Mouse (Mus musculus) layer of hippocampus, adult 9-11 months (tissue): ENCODE data around the gene Tmem161a.
A peak's percentile ranks its signal among the peaks of the same experiment; 100 is the strongest.

Source experiments
- DNase-seq: peaks from one replicate; pipeline ENCODE4 v3.0.0; 2022

The Tmem161a gene

DNA sequence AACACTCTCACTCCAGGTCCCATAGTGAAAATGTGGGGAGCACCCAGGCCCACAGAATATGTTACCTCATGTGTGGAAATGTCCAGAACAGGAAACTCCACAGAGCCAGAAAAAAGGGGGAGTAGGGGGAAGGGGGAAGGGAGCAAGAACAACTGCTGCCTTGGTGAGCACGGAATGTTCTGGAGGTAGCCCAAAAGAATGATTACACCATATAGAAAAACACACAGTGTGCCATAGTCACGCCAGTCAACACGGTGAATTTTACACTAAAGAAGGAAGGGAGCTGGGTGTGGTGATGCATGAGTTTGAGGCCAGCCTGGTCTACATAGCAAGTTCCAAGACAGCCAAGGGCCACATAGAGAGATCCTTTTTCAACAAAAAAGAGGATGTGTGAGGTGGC lies 8.8 kb upstream of the Tmem161a start:
- no peak for DNase-seq

DNA sequence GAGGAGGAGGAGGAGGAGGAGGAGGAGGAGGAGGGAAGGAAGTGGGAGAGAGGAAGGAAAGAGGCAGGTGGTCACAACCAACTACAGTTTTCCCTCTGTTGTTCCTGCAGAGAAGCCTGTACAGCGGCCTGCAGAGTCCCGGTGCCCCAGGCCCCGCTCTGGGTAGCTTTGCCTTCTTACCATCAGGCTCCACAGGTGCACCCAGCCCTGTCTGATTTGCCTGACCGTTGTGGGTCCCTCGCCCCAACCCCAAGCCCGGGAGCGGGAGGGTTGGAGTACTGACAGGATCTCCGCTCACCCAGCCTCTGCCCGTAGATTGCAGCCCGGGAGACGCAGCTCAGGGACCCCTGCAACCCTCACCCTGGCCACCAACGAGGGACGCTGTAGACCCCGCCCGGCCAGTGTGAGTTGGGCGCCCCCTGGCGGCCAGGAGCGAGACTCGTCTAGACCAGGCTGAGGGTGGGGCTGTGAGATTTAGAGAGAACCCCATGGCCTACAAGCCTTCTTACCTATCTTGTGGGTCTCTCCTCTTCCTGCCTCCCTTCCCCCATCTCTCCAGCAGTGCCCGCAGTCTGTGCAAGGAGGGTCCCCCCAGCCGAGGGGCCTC lies 5.5 kb upstream of the Tmem161a start:
- no peak for DNase-seq

DNA sequence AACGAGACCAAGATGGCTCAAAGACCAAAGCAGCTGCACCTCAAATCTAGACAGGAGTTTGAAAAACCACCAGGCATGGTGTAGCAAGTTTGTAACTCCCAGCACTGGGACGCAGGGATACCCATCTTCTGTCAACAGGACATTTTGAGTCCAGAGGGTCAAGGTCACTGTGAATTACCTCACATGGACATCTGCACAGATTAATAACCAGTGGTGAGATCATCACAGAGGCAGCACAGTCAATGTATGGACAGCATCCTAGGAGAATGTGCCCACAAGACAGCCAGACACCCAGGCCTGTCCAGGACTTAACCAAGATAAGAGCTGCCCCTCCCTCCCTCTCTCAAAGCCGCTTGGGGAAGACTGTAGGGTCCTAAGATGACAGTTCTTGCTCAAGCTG lies 2.0 kb upstream of the Tmem161a start:
- DNase-seq = no peak

DNA sequence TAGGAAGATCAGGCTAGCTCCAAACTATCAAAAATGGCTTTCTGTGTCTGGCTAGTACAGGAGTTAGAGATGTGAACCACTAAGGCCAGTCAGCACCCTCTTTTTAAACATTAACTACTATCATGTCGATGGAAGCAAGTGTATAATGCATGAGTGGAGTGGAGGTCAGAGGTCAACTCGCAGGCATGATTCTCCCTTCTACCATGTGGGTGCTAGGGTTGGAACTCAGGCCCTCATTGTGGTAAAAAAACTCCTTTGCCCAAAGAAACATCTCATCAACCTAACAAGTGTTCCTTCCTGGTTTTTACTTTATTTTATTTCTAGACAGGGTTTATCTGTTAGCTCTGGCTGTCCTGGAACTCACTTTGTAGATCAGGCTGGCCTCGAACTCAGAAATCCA lies 1.4 kb upstream of the Tmem161a start:
- DNase-seq = no peak

DNA sequence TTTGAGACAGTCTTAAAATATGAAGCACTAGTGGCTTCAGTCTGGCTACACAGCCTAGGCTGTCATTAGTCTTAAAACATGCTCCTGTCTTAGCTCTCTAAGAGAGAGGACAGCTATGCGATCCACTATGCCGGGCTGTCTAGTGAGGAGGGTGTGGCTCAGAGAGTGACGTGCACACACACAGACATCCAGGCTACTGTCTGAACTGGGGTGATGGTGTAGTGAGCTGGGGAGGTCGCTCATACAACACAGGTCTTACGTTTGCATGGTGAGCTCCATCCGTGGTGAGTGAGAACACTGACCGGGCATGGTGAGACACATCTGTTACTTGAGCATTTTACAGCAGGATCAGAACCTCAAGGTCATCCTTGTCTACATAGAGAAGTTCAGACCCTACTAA lies 916 bp upstream of the Tmem161a start:
- DNase-seq = no peak

DNA sequence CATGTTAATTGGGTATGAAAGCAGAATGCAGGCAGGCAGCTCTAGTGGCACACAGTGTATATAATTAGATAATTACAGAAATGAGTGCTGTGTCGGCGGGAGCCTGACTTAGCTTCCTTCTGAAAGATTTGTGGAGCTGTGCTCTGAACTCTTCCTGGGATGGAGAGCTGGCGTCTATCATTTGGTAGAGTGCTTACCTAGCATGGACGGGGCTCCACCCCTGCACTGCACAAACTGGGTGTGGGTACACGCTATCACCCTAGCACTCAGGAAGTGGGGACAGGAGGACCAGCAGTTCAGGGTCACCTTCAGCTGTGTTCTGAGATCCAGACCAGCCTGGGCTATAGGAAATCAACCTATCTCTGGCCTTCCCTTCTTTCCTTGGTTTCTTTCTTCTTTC lies 1.2 kb downstream of the Tmem161a start:
- no peak for DNase-seq

DNA sequence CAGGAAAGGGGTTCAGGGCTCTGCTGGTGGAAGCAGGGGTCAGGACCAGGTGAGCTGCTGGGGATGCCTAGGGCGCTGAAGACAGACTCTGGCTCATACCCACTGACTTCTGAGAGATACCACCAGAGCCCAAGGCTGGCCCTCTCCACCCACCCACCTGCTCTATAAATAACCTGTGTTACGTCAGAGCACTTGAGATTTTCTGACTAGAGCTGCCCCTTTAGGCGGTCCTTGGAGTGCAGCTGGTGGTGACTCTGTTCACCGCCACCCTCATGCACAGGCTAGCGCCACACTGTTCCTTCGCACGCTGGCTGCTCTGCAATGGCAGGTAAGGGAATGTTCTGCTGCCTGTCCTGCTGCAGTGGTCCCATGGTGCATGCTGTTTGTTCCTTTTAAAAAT lies 1.9 kb downstream of the Tmem161a start:
- DNase-seq = no peak

DNA sequence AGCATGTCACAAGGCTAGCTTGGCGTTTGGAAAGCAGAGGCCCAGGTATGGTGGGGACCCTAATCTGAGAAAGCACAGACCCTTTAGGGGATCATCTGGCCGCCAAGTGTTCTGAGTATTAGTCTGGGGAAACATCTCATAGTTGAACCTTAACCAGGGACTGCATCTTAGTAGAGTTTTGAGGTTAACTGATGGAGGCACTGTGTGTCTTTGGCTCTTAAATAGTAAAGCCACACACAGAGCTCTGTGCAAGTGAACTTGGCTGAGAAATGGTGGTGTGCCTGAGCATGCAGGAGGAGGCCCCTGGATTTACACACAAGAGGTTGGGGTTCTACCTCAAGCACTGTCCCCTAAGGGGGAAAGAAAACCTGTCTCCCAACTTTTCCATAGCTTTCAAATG lies 6.1 kb downstream of the Tmem161a start:
- DNase-seq = no peak

DNA sequence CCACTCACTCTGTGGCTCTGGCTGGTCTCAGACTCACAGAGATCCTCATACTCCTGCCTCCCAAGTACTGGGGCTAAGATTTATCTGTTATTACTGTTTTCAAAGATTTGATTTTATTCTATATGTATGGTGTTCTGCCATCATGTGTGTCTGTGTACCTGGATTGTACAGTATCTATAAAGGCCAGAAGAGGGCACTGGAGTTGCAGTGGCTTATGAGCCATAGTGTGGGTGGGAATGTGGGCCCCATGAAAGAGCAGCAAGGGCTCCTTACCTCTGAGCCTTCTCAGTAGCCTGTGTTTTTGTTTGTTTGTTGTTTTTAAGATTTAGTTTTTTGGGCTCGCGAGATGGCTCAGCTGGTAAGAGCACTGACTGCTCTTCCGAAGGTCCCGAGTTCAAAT lies 6.9 kb downstream of the Tmem161a start:
- no peak for DNase-seq

DNA sequence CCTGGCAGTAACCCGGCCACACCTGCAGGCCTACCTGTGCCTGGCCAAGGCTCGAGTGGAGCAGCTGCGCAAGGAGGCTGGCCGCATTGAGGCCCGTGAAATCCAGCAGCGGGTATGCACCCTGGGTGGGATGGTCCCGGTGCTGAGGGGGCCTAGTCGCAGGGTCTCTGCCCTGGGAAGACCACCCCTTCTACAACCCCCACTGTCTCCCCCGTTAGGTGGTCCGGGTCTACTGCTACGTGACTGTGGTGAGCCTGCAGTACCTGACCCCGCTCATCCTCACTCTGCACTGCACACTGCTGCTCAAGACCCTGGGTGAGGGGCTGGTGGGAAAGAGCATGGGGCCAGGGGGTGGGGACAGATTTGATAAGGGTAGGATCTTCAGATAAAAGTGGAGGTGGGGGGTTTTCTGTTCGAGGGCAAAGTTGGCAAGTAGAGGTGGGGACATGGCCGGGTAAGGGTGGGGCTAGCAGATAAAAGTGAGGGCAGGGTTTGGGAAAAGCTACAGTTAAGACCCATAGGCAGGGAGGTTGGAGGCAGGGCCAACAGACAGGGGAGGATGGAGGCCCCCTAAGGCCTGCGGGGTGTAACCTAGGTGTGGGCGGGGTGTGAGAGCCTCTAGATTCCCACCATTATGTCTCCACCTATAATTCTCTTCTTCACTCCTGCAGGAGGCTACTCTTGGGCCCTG lies 9.2 kb downstream of the Tmem161a start:
- DNase-seq = no peak

DNA sequence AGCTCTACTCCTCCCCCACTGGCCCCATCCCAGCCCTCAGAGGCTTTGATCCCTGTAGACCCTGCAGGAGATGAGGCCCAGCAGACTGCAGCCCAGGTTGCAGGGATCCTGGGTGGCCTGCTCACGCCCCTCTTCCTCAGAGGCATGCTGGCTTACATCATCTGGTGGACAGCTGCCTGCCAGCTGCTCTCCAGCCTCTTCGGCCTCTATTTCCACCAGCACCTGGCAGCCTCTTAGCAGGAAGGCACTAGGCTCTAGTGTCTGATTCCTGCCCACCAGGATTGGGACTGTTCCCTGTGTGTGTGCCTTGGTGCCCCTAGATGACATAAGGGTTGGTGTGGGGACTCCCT lies 9.7 kb downstream of the Tmem161a start:
- no peak for DNase-seq

DNA sequence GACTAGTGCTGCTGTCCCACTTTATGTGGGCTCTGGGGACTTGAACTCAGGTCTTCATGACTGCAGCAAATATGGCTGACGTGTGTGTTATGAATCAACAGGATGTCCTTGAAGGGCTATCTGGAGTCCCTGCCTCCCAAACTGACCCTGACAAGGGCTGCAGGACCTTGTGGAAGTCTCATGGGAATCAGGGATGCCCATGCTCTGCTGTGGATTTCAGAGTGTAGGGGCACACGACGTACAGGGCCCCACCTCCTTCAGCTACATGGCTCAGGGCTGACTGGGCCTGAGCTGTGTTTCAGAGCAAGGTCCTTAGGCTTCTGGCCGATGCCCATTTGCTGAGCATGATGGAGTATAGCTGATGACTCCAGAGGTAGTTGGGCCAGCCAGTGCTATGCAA lies 11.0 kb downstream of the Tmem161a start:
- DNase-seq = no peak

DNA sequence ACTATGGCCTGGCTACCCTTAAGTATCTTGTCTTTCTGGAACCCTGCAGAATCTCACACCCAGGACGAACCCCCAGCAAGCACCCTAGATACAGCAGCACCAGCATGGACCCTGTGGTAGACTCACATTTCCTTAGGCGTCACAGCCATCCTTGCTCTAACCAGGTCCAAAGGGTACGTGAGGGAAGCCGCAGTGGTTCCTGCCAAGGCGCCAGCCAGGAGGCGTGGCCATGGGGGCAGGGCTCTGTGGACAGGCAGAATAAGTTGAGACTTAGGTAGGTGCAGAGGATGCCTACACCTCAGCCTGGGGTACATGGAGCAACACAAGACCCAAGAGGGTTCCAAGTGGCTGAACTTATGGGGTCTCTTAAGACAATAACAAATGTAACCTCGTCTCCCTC lies 16.6 kb downstream of the Tmem161a start:
- no peak for DNase-seq

DNA sequence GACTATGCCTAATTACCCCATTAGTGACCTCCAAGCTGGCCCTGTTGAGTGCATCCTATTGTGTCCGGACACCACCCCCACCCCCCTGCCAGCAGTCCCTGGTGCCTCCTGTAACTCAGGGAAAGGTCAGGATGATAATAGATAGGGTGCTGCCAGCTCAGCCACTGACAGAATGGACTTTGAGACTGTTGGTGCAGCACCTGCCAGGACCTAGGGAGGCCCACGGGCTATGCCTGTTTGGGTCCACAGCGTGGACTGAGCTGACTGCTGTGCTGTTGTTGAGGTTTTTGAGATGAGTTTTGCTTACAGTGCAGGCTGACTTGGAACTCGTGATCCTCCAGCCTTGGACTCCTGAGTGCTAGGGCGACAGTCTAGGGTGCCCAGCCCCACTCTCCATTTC lies 21.1 kb downstream of the Tmem161a start:
- DNase-seq = no peak

DNA sequence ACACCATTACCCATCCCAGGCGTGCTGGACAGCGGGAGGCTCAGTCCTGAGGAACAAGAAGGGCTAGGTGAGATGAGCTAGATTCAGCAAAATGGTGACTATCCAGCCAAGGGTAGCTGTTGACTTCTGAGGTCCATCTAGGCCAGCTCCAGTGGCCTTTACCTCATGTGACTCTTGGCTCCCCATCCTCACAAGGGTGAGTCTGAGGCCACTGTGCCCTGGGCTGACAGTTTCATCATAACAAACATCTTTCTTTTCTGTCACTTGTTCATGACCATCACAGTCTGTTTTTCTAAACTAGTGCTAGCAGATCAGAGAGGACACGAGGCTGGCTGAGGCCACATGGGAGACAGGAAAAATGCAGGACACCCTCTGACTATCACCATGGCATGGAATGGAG lies 22.0 kb downstream of the Tmem161a start:
- no peak for DNase-seq

DNA sequence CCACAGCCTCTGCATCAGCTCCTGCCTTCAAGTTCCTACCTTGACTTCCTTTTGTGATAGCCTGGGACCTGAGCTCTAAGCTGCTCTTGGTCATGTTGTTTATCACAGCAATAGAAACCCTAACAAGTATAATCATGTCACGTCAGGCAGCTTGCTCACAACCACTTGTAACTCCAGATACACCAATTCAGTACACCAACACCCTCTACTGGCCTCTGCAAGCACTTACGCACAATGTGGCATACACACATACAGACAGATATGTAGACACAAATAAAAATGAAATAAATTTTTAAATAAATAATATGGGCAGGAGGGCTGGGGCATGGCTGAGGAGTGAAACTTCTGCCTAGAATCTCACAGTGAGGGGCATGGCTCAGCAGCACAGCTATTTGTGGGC lies 23.6 kb downstream of the Tmem161a start:
- DNase-seq = no peak

DNA sequence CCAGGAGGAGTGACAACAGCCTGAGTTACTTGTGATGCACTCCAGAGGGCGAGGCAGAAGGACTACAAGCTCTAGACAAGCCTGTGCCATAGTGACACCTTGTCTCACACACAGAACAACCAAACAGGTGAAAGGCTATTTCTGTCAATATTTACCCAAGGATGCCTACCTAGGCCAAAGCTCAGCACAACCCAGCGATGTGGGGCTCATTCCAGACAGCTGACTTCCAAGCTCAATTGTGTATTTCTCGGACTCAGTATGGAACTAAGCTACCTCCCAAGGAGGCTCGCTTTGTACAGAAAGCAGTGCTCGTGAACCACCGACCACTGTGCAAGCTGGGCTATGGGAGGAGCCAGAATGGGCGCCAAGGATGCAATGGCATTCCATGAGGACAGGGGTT lies 25.4 kb downstream of the Tmem161a start:
- DNase-seq = no peak

DNA sequence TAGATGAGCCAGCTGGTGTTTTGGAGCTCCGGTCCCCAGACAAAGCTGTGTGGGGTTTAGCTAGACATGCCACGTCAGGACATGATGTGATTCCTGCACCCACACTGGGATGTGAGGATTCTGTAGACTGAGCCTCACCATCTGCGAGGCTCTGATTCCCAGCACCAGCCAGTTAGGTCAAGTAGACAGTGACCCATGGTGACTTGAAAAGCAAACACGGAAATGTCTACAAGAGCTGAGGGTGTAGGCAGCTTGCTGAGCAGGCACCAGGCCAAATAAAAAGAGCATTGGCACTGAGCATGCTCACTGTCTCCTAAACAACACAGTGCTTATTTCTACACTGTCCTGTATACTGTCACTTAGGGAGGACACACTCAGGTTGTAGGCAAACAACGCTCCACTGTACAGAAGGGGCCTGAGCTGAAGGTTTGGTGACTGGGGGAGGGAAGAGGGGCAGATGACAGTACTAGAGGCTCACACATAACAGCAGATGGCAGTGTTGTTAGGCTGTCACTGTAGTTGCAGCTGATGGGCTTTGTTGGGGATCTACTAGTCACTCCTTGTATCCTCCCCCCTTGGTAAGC lies 28.0 kb downstream of the Tmem161a start:
- DNase-seq = peak; percentile 78

DNA sequence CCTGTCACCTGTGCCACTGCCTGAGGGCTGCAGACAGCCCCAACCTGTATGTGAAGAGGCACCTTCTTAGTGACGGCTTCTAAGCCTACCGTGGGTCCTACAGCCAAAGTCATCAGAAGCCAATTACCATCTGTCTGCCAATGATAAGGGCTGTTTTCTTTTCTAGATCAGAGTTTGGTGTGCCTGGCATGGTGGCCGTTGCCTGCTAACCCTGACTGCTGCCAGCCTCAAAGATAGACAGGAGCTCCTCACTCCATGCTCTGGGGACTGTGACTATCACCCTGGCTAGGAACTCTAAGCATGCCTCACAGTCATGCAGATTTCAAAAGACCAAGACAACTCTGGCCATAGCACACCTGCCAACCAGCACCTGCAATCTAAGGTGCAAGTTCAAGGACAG lies 29.3 kb downstream of the Tmem161a start:
- DNase-seq = no peak

DNA sequence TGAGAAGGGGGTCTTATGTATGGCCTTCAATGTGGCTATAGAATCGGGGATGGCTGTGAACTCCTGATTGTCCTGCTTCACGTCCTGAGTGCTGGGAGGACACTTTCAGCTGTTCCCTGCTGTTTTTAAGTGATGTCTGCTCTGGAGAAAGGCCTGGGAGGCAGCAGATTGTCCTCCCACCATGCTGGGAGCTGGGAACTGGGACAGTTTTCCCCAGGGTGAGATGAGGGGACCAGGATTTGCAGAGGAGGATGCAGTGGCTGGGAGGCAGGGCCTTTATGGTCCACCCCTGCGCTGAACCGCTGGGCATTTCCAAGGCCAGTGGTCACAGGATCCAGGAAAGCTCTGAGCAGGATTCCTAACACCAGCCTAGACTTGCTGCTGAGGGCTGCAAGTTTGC lies 30.9 kb downstream of the Tmem161a start:
- no peak for DNase-seq

DNA sequence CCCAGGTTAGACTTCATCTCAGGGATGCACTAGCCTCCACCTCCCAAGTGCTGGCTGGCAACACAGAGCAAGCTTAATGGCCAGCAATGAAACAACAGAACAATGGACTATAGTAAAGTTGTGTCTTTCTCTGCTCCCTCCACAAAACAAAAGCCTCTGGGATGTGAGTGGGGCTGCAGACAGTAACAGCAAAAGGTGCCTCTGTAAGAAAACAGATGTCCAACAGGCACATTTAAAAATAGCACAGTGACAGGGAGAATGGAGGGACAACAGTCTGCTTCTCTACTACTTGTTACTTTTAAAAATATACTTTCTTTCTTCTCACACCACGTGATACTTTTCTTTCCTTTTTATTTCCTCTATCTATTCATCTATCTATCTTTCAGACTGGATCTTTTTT lies 32.6 kb downstream of the Tmem161a start:
- DNase-seq = no peak

DNA sequence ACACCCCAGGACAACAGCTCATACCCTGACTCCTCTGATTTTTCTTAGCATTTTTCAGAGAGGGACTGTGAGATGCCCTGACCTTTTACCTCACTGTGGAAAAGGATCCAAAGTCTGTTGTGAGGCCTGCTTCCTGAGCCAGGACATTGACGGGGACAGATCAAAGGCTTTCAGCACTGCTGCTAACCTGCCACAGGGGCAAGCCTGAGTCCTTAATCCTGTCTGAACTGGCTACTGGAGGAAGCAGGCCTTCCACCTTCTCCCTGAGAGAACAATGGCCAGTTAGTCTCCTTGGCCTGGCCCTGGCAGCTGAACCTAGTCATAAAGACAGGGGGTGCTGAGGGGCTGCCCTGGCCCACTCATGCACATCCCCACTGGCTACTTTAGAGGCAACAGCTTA lies 36.0 kb downstream of the Tmem161a start:
- no peak for DNase-seq

DNA sequence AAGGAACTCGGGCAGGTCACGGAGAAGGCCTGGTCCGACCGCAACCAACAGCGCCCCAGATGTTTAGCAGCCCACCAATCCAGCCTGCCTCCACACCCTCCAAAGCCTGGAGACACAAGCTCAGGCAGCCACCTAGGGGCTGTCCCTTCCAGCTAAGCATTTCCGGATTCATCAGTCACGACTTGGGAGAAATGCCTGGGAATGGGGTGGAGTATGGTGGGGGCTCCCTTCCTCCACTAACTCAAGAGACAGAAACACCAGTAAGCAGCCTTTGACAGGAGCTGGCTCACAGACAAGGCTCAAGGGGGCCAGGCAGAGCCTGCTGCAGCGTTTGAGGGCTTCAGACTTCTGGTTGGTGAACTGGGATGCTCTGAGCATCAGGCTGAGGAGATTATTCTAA lies 38.4 kb downstream of the Tmem161a start:
- no peak for DNase-seq

DNA sequence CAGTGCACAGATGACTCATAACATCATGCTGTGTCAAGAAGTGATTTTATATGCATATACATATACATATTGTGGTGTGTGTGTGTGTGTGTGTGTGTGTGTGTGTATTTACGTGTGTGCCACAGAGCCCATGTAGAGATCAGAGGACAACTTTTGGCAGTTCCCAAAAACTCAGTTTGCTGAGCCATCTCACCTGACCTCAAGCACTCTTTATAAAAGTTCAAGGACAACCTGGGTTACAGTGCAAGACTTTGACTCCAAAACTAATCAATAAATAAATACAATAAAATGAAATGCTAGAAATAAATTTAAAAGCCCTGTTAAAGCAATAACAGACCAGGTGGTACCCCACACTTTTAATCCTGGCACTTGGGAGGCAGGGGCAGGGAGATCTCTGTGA lies 39.1 kb downstream of the Tmem161a start:
- DNase-seq = no peak

DNA sequence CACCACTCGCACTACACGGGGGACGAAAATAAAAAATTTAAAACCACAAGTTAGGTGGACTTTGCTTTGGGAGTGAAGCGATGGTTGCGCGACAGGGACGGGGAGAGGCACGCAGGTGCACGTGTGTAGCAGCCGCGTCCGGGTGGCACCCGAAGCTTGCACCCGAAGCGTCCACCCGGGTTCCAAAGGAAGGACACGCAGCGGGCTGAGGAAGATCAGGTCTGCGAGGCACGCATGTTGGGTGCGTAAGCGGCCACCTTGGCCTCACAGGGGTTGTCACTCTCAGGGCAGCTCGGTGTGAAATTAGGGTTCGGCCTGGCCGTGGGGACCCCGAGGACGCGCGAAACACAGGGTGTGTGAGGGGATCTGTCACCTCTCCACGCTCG lies 39.6 kb downstream of the Tmem161a start:
- peak; percentile 38 for DNase-seq
